Mouse (Mus musculus) layer of hippocampus, postnatal 14 days (tissue): ENCODE data around the gene Spata31d1a. TPM values are rescaled to one million over a fixed set of nuclear protein-coding genes. Genes with fewer than 3 reads are reported as not detected.
"Not testable (repeated sequence)": the region's sequence is repeated elsewhere in the genome, so short reads cannot be mapped to it uniquely, and the experiment has no call there.

Experiments
- DNase-seq, 2 experiments: peaks; one replicate each; pipeline ENCODE4 v3.0.0; 2021 to 2022; ENCODE audit warnings: low spot score in 2 of 2, mixed read lengths in 1 of 2
- total RNA-seq, 2 experiments: library from RNA; stranded (reverse); gene quantifications; 2 replicates each; pipeline ENCODE4 v1.2.3; 2021

Spata31d1a gene
- total RNA-seq, 2 experiments from 2014 or later: 0.12 to 0.26 TPM

DNA sequence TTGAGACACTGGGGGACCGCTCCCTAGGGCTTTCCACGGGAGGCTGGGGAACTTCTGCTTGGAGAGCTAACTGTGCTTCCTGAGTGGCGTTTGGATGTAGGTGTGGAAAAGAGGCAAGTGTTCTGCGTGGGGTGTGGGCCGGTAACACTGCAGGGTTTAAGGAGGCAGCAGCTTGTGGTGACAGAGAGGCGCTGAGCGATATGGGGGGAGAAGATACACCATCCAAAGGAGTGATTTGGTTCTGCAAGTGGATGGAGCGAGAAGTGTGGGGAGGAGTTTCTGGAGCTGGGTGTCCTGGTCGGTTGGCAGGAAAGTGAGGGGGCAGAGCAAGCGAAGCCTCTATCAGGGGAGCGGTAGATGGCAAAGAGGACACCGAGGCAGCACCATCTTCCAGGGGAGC, 6.6 kb downstream of the Spata31d1a start:
- DNase-seq: no peak

DNA sequence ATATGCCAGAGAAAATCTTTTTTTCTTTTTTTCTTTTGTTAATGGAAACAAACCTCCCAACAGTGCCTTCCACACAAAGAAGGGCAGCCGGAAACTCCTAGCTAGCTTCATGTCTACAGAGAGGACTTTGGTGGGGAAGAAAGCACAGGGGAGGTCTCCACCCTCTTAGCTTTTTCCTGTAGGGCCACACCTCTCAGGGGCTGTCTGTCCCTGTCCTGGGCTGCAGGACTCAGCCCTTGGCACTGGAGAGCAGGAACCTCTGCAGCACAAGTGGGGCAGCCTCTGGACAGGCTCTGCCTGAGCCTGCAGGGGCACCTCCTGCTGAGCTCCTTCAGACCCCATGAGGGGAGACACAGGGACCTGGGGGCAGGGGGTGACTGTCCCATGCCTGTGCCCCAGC, 10.0 kb downstream of the Spata31d1a start:
- DNase-seq: not testable (repeated sequence)

GRCm38 (mm10) chr13:59699131-59699530, 11.0 kb downstream of the Spata31d1a start:
- no peak for DNase-seq

- DNase-seq: no peak
These were observed 14.3 kb downstream of the Spata31d1a start for GRCm38 (mm10) chr13:59695781-59696180.

GRCm38 (mm10) chr13:59694008-59694407, 16.1 kb downstream of the Spata31d1a start, which contains the start of gene 4921517D22Rik:
TSS of gene 4921517D22Rik (minus strand) at chr13:59694108.
- DNase-seq: no peak

GRCm38 (mm10) chr13:59691478-59691877, 18.7 kb downstream of the Spata31d1a start:
- DNase-seq: no peak

DNA sequence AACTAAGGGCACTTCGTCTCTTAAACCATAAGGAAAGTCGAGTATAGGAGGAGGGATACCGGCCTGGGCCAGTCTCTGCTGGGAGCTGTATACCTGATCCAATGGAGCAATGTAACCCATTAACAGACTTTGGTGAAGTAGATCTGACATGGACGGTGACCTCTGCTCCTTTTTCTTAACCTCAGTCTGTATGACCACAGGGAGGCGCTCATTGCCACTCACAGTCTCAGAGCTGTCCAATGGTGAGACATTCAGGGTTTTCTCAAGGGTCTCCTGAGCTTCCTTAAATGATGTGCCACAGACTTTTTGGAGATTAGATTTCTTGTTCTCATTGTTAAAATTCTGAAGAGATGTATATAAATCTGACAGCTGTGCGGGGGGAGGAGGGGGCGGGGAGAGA, 19.6 kb downstream of the Spata31d1a start:
- no peak for DNase-seq

DNA sequence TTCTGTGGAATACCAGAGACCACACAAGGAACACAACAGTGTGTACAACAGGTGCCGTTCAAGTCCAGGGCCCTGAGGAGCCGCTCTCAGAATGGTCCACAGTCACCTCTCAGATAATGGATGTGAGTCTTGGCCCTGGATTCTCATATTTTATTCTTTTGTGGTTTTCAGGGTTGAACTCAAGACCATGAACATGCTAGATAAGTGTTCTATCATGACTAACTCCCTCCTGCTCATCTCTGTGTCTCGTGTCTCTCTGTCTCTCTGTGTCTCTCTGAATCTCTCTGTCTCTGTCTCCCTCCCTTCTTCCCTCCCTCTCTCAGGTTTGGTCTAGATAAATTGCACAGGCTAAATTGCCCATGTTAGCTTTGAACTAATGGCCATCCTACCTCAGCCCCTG, 20.3 kb downstream of the Spata31d1a start:
- no peak for DNase-seq

DNA sequence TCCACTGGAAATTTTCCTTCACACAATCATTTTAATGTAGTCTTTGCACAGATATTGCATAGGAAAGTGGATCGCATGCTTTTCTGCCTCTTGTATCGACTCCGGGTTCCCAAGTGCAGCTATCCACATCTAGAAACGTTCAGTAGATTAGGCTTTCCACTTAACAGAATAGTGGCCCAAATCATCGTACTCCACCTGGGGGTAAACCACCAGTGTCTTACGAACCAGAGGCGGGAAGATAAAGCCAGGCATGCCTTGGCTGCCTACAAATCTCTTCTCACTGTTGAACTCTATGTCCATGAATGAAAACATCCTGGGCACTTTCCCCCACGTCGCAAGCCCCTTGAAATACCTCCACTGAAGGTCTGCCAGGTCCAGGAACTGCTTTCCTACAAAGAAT, 20.8 kb downstream of the Spata31d1a start:
- DNase-seq: no peak

DNA sequence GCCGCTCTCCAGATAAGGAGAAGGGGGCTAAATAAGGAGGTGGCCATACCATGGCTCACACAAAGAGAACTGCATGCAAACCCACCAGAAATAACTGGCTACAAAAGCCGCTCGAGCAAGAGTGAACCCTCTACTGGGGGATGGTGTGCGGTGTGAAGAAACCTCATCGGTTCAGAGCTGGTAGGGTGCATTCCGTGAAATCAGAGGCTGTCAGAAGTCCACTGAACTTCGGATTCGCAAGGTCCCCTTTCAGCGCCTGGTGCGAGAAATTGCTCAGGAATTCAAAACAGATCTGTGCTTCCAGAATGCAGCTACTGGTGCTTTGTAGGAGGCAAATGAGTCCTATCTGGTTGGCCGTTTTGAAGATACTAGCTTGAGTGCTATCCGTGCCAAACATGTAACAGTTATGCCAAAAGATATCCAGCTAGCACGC, 21.8 kb downstream of the Spata31d1a start:
- DNase-seq: no peak

- DNase-seq: no peak
These were observed 24.9 kb downstream of the Spata31d1a start for GRCm38 (mm10) chr13:59685236-59685635.

- DNase-seq: no peak
These were observed 27.5 kb downstream of the Spata31d1a start for GRCm38 (mm10) chr13:59682629-59683028.

DNA sequence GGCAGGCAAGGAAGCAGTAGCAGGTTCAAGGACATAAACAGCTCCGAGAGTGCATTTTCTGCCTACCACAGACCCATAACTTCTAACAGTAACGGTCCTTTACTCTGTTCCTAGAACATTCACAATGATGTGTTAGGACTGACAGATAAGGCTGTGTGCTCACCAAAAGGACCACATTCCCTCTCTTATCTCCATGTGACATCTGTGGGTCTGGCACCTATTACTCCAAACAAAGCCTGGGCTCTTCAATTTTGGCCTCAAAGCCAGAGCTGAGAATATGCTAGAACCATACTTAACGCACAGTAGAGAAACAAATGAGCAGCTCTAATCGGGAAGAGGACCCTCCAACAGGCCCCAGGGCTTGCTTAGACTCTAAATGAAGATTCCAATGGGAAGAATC, 30.2 kb downstream of the Spata31d1a start:
- no peak for DNase-seq

DNA sequence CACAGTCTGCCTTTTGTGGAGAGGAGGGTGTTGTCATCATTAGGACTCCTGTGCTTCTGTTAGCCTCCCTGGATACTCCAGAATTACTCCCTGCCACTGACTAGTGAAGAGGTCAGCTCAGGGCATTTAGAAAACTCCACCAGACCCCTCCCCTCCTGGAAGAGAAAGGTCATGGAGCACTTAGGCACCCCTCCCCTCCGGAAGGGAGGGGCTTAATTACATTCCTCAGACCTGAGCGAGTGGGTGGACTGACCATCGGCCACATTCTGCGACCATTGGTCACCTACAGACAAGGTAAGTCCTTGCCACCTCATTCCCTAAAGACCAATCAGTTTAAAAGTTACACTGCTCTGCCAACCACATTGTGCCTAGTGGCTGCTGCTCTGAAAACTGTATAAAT, 30.8 kb downstream of the Spata31d1a start:
- no peak for DNase-seq

DNA sequence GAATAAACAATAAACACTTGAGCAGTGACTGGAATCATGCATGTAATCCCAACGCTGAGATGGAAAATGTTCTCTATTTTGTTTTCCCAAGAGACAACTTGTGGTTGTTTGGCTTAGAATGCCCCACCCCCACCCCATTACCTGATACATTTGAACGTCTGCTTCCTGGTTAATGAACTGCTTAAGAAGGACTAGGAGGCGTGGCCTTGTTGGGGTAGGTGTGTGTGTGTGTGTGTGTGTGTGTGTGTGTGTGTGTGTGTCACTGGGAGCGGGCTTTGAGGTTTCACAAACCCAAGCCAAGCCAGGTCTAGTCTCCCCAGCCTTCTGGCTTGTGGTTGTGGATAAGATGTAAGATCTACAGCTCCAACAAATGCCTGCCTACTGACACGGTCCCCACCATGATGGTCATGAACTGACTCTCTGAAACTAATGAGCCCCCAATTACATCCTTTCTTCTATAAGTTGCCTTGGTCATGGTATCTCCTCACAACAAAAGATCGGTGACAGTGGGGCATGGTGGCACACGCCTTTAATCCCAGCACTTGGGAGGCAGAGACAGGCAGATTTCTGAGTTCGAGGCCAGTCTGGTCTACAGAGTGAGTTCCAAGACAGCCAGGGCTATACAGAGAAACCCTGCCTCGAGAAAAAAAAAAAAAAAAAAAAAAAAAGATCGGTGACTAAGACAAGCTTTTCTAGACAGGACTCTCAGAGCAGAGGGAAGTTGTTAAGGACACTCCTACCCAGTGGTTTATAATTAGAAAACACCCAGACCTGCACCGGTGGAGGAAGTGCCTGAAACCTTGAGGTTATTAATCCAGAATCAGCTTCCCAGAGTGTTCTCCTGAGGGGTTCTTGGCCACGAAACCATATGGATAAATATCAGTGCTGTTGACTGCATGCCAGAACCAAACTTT, 33.6 kb downstream of the Spata31d1a start:
- DNase-seq: peak in 1 of 2 experiments; percentile 5

DNA sequence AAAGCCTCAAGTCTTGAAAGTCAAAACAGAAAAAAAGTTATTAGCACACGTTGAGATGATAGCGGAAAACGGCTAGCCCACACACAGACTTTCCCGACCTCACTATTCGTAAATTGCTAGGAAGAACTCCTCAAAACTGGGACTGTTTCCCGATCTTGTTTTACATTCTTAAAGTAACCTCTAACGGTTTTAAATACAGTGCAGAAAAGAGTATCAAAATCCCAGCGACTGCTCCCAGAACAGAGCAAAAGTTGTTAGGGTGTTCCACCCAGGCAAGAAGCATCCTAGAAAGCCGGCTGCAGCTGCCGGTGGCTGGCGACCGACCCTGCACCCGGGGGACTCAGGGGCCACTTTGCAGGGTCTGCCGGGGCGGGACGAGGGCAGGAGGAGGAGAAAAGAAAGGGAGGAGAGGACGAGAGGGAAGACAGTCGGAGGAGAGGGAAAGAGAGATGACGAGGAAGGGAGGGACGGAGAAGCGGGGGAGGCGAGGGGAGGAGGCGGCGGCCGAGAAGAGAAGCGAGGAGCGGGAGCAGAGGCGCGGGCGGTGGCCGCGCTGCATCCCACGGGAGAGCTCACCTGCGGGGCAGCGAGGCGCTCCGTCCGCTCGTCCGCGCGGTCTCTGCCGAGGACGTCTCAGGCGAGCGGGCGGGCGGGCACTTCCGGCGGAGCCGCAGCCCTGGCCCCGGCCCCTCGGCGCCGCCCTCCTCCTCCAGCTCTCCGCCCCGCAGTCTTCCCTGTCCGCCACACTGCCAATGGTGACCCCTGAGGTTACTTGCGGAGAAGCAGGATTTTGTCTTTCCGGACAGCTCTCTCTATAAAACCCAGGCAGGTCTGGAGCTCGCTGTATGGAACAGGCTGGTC, 34.7 kb downstream of the Spata31d1a start, which contains the start of gene Golm1:
Gene Golm1, minus strand, starts transcription at position 661 of the 861 bp plus-strand sequence.
- peak; percentile 39 to 56 for DNase-seq

- DNase-seq: no peak
These were observed 35.4 kb downstream of the Spata31d1a start for GRCm38 (mm10) chr13:59674761-59675150.

DNA sequence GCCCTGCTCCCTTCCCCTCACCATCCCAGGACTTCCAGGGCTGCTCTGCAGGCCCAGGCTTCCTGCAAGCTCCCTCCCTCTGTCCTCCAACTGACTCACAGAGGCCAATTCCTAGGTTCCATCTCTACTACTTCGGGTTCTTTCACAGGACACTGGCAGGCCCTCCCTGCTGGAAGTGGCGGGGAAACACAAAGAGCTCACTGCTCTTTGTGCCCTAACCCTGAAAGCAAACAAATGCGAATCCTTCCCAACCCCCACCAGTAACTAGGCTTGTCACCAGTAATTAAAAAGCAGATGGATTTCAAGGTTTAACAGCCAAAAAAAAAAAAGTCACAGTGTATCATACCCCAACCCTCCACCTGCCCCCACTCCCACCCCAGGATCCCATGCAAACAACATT, 35.9 kb downstream of the Spata31d1a start:
- peak in 1 of 2 experiments; percentile 26 for DNase-seq

DNA sequence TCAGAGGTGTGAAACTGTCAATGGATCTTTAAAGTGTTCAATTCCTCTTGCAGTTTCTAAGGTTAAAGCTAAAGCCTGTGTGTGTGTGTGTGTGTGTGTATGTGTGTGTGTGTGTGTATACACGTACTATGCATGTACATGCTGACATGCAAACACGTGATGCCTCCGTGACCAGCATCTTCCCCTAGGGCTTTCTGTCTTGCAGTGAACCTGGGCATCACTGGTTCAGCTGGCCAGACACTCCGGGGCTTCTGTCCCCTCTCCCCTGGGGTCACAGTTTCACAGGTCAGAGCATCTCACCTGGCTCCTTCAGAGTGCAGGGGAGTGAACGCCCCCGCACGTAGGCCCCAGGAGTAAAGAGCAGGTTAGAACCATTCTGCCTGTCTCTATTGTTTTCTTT, 36.5 kb downstream of the Spata31d1a start:
- DNase-seq: peak in 1 of 2 experiments; percentile 18

GRCm38 (mm10) chr13:59672248-59672647, 37.9 kb downstream of the Spata31d1a start:
- no peak for DNase-seq

- DNase-seq: no peak
These were observed 38.6 kb downstream of the Spata31d1a start for GRCm38 (mm10) chr13:59671521-59671920.

DNA sequence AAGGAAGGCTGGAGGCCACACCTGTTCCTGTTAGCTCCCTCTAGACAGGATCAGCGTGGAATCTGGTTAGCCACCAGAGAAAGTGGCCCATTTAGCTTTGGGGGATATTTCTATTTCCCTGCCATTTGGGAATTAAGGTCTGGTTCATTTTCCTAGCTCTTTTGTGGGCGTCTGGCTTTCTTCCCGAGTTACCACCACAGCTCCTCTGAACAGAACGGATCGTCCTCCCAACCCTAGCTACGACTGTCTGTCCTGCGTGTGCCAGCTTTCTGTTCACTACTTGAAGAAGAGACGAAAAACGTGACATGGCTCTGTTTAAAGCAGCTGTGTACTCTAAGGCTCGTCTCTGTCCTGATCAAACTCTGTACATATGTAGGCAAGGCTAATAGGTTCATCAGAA, 40.2 kb downstream of the Spata31d1a start:
- peak in 1 of 2 experiments; percentile 70 for DNase-seq
